Mouse (Mus musculus) kidney, postnatal 0 days (tissue): Measurements from ENCODE around the gene Sufu. TPM values are rescaled to one million over a fixed set of nuclear protein-coding genes. Genes with fewer than 3 reads are reported as not detected.

Experiments used
- ATAC-seq: fragments of 200-750 bp; cut with Nextera tagmentation; replicated peaks from 2 replicates; pipeline ENCODE4 v1.8.0; 2017; ENCODE audit warnings: low read depth, moderate number of reproducible peaks, moderate TSS enrichment, moderate library complexity; ENCODE audit not compliant: low FRiP score
- DNase-seq: peaks from one replicate; pipeline ENCODE4 v3.0.0-alpha.2; 2016; ENCODE audit warnings: low spot score
- H3K27ac ChIP-seq: fragments of 300-500 bp; sonication (generic); 2 replicates; pipeline ENCODE4 v1.5.1; 2014; ENCODE audit warnings: mild to moderate bottlenecking
- H3K27me3 ChIP-seq: fragments of 300-500 bp; sonication (generic); 2 replicates; pipeline ENCODE4 v1.6.1; 2014; ENCODE audit warnings: low read length, mixed read lengths; ENCODE audit not compliant: insufficient read depth
- H3K36me3 ChIP-seq: fragments of 300-500 bp; sonication (generic); 2 replicates; pipeline ENCODE4 v1.6.1; 2014; ENCODE audit warnings: low read length, mixed read lengths; ENCODE audit not compliant: insufficient read depth
- H3K4me1 ChIP-seq: fragments of 300-500 bp; sonication (generic); replicated peaks from 2 replicates; pipeline ENCODE4 v1.6.1; 2014; ENCODE audit warnings: antibody characterized with exemption, low read length, mixed read lengths; ENCODE audit not compliant: insufficient read depth
- H3K4me2 ChIP-seq: fragments of 300-500 bp; sonication (generic); 2 replicates; pipeline ENCODE4 v1.6.1; 2014; ENCODE audit warnings: mild to moderate bottlenecking, low read length, moderate library complexity, mixed read lengths
- H3K4me3 ChIP-seq: fragments of 300-500 bp; sonication (generic); replicated peaks from 2 replicates; pipeline ENCODE4 v1.5.1; 2014; ENCODE audit warnings: low read depth, low read length
- H3K9ac ChIP-seq: fragments of 300-500 bp; sonication (generic); 2 replicates; pipeline ENCODE4 v1.6.1; 2014; ENCODE audit warnings: low read depth, low read length
- H3K9me3 ChIP-seq: fragments of 300-500 bp; sonication (generic); replicated peaks from 2 replicates; pipeline ENCODE4 v1.6.1; 2016; ENCODE audit warnings: low read length, inconsistent platforms, mixed read lengths
- CTCF ChIP-seq: IDR thresholded peaks from 2 replicates; pipeline ENCODE4 v1.5.1; 2016; ENCODE audit warnings: antibody characterized with exemption, low read depth, mild to moderate bottlenecking, moderate library complexity
- WGBS: fragments of 180-500 bp; shearing (Covaris S2); extraction: QIAGEN DNeasy Blood & Tissue Kit; methylation state at CpG from one replicate; pipeline ENCODE4 v1.1.7; 2014; 5-methylcytosine and 5-hydroxymethylcytosine counted together
- polyA plus RNA-seq: library from polyadenylated mRNA; unstranded; fragments of >200 nt; fragmentation: Nextera tagmentation; extraction: Ambion mirVana; gene quantifications from 2 replicates; pipeline ENCODE4 v1.2.1, GENCODE M21; 2015

The Sufu gene
- polyA plus RNA-seq, 1 experiment from 2014 or later, result 30.6 TPM

GRCm38 (mm10) chr19:46503351-46504084 lies 106.8 kb downstream of the Sufu start:
- Histone ChIP-seq H3K27me3 (no peaks in the 10 kb centered on the region), H3K4me2 (peak overlapping the region; percentile 91), H3K9me3 (no peaks in the 10 kb centered on the region), H3K4me3 (peak overlapping the region; percentile 96), H3K36me3 (peaks cover 24% of the 10 kb centered on the region; the same call in 1 of the 2 replicates), H3K4me1 (peaks cover 37% of the 10 kb centered on the region), H3K9ac (peak overlapping the region; percentile 99), H3K27ac (peak overlapping the region; percentile 100)
- ATAC-seq (peak; percentile 38), DNase-seq (peak; percentile 91)
- no peak for TF ChIP-seq CTCF
- WGBS, result under 1% methylated on average over 21 of the region's 21 CpGs

DNA sequence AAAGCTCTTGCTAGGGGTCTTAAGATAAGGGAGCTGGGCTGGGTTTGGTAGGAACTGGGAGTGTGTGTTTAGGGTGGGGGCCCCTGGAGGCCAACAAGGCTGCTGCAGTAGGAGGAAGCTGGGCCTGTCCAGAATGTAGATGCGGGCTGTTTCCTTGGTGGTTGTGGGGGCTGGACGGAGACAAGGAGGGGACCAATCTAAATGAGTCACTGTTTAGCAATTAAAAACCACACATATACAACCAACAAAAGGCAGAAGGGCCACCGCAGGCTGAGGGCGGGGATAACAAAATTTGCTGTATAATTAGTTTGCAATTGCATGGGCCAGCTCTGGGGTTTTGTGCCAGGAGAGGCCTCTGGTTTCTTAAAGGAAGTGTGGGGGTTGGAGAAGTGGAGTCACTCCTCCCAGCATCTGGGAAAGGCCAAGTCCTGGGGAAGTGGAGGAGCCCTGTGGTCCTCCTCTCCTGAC lies 107.4 kb downstream of the Sufu start:
- Histone ChIP-seq H3K27me3 (no peaks in the 10 kb centered on the region), H3K4me1 (peaks cover 43% of the 10 kb centered on the region), H3K9ac (peak overlapping the region; percentile 99), H3K4me2 (peak overlapping the region; percentile 91), H3K36me3 (peaks cover 24% of the 10 kb centered on the region; the same call in 1 of the 2 replicates), H3K4me3 (peak overlapping the region; percentile 96), H3K9me3 (no peaks in the 10 kb centered on the region), H3K27ac (peak overlapping the region; percentile 100)
- ATAC-seq, result no peak; the same call in 1 of the 2 replicates
- peak; percentile 81 for DNase-seq
- WGBS, result 3% methylated on average over 4 of the region's 4 CpGs
- peak; percentile 51 for TF ChIP-seq CTCF

DNA sequence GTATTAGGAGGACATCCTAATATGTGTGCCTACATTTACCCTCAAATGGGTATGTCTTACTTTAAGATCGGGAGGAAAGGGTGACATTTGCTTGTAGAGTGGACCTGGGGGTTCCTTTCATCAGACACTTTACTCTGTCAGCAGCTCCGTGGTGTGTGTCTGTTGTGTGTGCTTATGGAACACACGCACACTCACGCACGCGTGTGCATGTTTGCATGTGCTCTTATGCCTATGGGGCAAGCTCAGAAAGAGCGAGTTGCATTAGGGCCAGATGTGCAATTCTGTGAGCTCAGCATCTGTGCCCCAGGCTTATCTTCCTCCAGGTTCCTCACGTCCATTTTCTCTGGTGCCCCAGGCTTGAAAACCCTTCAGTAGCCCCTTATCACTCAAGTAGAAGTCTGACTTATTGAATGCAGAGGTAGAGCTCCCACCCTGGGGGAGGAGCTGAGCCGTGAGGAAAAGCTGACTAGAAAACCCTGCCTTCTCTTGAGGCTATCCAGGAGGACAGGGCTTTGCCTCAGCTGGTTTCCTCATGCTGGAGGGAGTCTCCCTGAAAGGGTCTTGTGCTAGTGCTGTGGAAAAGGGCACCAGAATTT lies 108.2 kb downstream of the Sufu start:
- DNase-seq (no peak), ATAC-seq (no peak)
- 52% methylated on average over 9 of the region's 9 CpGs for WGBS
- Histone ChIP-seq H3K9me3 (no peaks in the 10 kb centered on the region), H3K4me1 (peaks cover 51% of the 10 kb centered on the region), H3K36me3 (peaks cover 24% of the 10 kb centered on the region; the same call in 1 of the 2 replicates), H3K4me2 (peak overlapping the region; percentile 91), H3K27ac (peak overlapping the region; percentile 100), H3K9ac (peak overlapping the region; percentile 99), H3K4me3 (peak overlapping the region; percentile 96), H3K27me3 (no peaks in the 10 kb centered on the region)
- no peak for TF ChIP-seq CTCF

GRCm38 (mm10) chr19:46505646-46506371 lies 109.1 kb downstream of the Sufu start:
- Histone ChIP-seq H3K27ac (peak overlapping the region; percentile 84), H3K36me3 (peaks cover 24% of the 10 kb centered on the region; the same call in 1 of the 2 replicates), H3K9ac (peak overlapping the region; percentile 99; the same call in 1 of the 2 replicates), H3K9me3 (no peaks in the 10 kb centered on the region), H3K4me1 (peaks cover 59% of the 10 kb centered on the region), H3K27me3 (no peaks in the 10 kb centered on the region), H3K4me3 (peak overlapping the region; percentile 96), H3K4me2 (peak overlapping the region; percentile 91)
- no peak for ATAC-seq
- WGBS, result 63% methylated on average over 8 of the region's 8 CpGs
- no peak for TF ChIP-seq CTCF
- DNase-seq, result no peak

- ATAC-seq (no peak), DNase-seq (no peak)
- no peaks in the 10 kb centered on the region for H3K9me3 ChIP-seq
- no peak for TF ChIP-seq CTCF
- peak overlapping the region; percentile 91 for H3K4me2 ChIP-seq
- peak overlapping the region; percentile 99 for H3K9ac ChIP-seq
- WGBS, result 35% methylated on average over 3 of the region's 3 CpGs
- H3K27me3 ChIP-seq, result no peaks in the 10 kb centered on the region
- peaks cover 26% of the 10 kb centered on the region for H3K36me3 ChIP-seq
- H3K27ac ChIP-seq, result peak overlapping the region; percentile 84
- H3K4me1 ChIP-seq, result peaks cover 59% of the 10 kb centered on the region
- H3K4me3 ChIP-seq, result peak overlapping the region; percentile 3; the same call in 1 of the 2 replicates
These were observed 109.6 kb downstream of the Sufu start for GRCm38 (mm10) chr19:46506372-46506717.

DNA sequence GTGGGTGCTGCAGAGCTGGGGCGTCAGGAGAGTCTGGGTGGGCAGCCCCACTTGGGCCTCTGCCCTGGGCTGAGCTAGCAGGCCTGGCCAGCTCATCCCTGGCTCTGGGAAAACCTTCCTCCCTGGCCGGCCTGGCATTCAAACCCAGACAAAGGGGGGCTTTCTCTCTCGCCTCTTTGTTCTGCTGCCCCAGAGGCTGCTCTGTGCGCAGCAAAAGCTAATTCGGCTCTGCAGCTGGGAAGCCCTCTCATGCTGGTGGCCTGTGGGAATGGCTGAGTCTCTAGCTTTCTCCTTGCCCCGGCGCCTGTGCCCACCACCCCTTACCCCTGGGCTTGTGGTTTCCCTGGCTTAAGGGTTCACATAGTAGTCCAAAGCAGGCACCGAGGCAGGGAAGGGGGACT lies 110.5 kb downstream of the Sufu start:
- peak overlapping the region; percentile 84 for H3K27ac ChIP-seq
- peaks cover 31% of the 10 kb centered on the region for H3K36me3 ChIP-seq
- peak overlapping the region; percentile 91 for H3K4me2 ChIP-seq
- H3K27me3 ChIP-seq, result no peaks in the 10 kb centered on the region
- no peaks in the 10 kb centered on the region for H3K9me3 ChIP-seq
- H3K9ac ChIP-seq, result peak overlapping the region; percentile 99
- H3K4me1 ChIP-seq, result peaks cover 59% of the 10 kb centered on the region
- no peak for ATAC-seq
- DNase-seq, result no peak
- 59% methylated on average over 8 of the region's 8 CpGs for WGBS
- TF ChIP-seq CTCF, result no peak
- H3K4me3 ChIP-seq, result no peak overlapping the region
